In the genomic region with DNA sequence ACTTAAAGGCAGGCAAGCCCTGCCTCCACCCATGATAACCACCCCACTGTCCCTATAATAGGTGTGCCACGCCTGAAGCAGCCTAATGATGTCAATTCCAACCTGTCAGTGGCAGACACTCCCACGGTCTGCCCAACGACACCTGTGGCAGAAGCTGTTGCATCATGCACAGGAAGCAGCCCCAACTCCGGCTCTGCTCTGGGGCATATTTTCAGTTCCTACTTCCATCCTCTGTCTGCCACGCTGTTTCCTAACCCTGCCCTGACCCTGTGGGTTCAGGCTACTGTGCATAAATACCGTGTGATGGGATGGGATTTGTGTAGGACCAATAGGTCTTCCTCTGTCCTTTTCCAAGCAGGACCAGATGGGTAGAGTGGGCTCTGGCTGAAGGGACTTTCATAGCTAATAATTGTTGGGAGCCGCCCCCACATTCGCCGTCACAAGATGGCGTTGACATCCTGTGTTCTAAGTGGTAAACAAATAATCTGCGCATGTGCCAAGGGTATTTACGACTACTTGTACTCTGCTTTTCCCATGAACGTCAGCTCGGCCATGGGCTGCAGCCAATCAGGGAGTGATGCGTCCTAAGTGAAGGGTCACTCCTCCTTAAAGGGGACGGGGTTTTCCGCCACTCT, we compare ENCODE assay signal across 8 mouse cellular contexts. TPM values are rescaled to one million over a fixed set of nuclear protein-coding genes. Genes with fewer than 3 reads are reported as not detected.
DNase-seq lines count a peak whose midpoint lies in the region; ATAC-seq lines count a peak whose summit lies in the region.
"Not testable (repeated sequence)": the region's sequence is repeated elsewhere in the genome, so short reads cannot be mapped to it uniquely, and the experiment has no call there.

No protein-coding gene starts in this region.

- H3K9me3 ChIP-seq in hindbrain, embryonic 13.5 days; stomach, embryonic 15.5 days: not testable (repeated sequence)

- peak; percentile 92 for ATAC-seq in CD4-positive, CD25-positive, alpha-beta regulatory T cell, adult 4 months
- 0 out of 2 replicates have a peak, but pooled peaks have one; percentile 51 for ATAC-seq in hindbrain, embryonic 13.5 days (ENCODE audit: low FRiP score)
- peak; percentile 79 for ATAC-seq in monocyte, adult 5-6 weeks (replicated peaks; ENCODE audit: insufficient number of reproducible peaks, low FRiP score, low TSS enrichment, poor library complexity, severe bottlenecking)
- peak; percentile 20; the same call in 1 of the 2 replicates for ATAC-seq in stomach, embryonic 15.5 days (ENCODE audit: insufficient read depth, low FRiP score, low read depth)

- H3K27me3 ChIP-seq in hindbrain, embryonic 13.5 days; stomach, embryonic 15.5 days (replicated peaks): not testable (repeated sequence)

- peak overlapping the region; percentile 54 for H3K4me2 ChIP-seq in hindbrain, embryonic 13.5 days
- peak overlapping the region; percentile 46 for H3K4me2 ChIP-seq in stomach, embryonic 15.5 days

- H3K36me3 ChIP-seq in hindbrain, embryonic 13.5 days; stomach, embryonic 15.5 days: not testable (repeated sequence)

- H3K4me1 ChIP-seq in hindbrain, embryonic 13.5 days (replicated peaks); stomach, embryonic 15.5 days: not testable (repeated sequence)

- WGBS in hindbrain, embryonic 13.5 days, result 64% methylated on average over 16 of the region's 17 CpGs
- WGBS in stomach, embryonic 15.5 days, result 63% methylated on average over 16 of the region's 17 CpGs

- H3K9ac ChIP-seq in hindbrain, embryonic 13.5 days, result peak overlapping the region; percentile 65; the same call in 1 of the 2 replicates
- not testable (repeated sequence) for H3K9ac ChIP-seq in stomach, embryonic 15.5 days

- peak overlapping the region; percentile 44 for H3K4me3 ChIP-seq in hindbrain, embryonic 13.5 days
- peak overlapping the region; percentile 31 for H3K4me3 ChIP-seq in stomach, embryonic 15.5 days (replicated peaks)

- H3K27ac ChIP-seq in hindbrain, embryonic 13.5 days, result peak overlapping the region; percentile 67; the same call in 1 of the 2 replicates
- peak overlapping the region; percentile 48; the same call in 1 of the 2 replicates for H3K27ac ChIP-seq in stomach, embryonic 15.5 days

- peak; percentile 52 to 54 for DNase-seq in cerebellum, postnatal 25 days
- DNase-seq in gastrocnemius, adult 18-20 months (ENCODE audit: low spot score), result peak; percentile 57
- DNase-seq in kidney, postnatal 36 days, result peak; percentile 60 to 61
- peak; percentile 69 to 77 for DNase-seq in lung, adult 18-20 months

RNA-seq across cellular contexts. Expression of a gene that starts 5.0 kb away (rescaled TPM):
- polyA plus RNA-seq in CD4-positive, CD25-positive, alpha-beta regulatory T cell, adult 4 months (2017; shearing (Covaris generic)), result 1 to 10 TPM; 1.3 to 4.2 TPM
- total RNA-seq in gastrocnemius, adult 18-20 months (2021), result 1 to 10 TPM; 2.1 to 2.2 TPM
- polyA plus RNA-seq in hindbrain, embryonic 13.5 days (2015; fragmentation: Nextera tagmentation; extraction: Ambion mirVana), result 4.7 and 5.3 TPM in 2 replicates
- total RNA-seq in monocyte, adult 5-6 weeks (2017), result 21.5 to 42.1 TPM (median 35.4 TPM) in 3 replicates
- polyA plus RNA-seq in stomach, embryonic 15.5 days (2015; fragmentation: Nextera tagmentation; extraction: Ambion mirVana), result 3.6 and 5.2 TPM in 2 replicates

RNA-seq across cellular contexts. Expression of a gene that starts 43.5 kb away (rescaled TPM):
- 10 to 100 TPM in 1 of 2 experiments, 1 to 10 TPM in 1; 3.0 to 11.1 TPM for polyA plus RNA-seq in CD4-positive, CD25-positive, alpha-beta regulatory T cell, adult 4 months (2017; shearing (Covaris generic))
- total RNA-seq in gastrocnemius, adult 18-20 months (2021), result under 1 TPM; 0.21 to 0.71 TPM
- 19.1 and 20.5 TPM in 2 replicates for polyA plus RNA-seq in hindbrain, embryonic 13.5 days (2015; fragmentation: Nextera tagmentation; extraction: Ambion mirVana)
- 9.5 to 15.1 TPM (median 11.3 TPM) in 3 replicates for total RNA-seq in monocyte, adult 5-6 weeks (2017)
- polyA plus RNA-seq in stomach, embryonic 15.5 days (2015; fragmentation: Nextera tagmentation; extraction: Ambion mirVana), result 66.9 and 72.0 TPM in 2 replicates

Comparison
In these comparisons a context has a peak if more than half of its experiments do, and no peak if none do; other contexts are left out.
1. Peak in every context shown above with its lines: DNase-seq, ATAC-seq, H3K4me3 ChIP-seq and H3K27ac ChIP-seq.
2. ATAC-seq: peak in every context shown above with its lines; median percentile 92 in CD4-positive, CD25-positive, alpha-beta regulatory T cell, adult 4 months; 79 in monocyte, adult 5-6 weeks; 51 in hindbrain, embryonic 13.5 days; 20 in stomach, embryonic 15.5 days.